Mouse (Mus musculus) adrenal gland, postnatal 14 days (tissue): Measurements from ENCODE around the gene Atg7. TPM values are rescaled to one million over a fixed set of nuclear protein-coding genes. Genes with fewer than 3 reads are reported as not detected.

ENCODE experiments used
- DNase-seq: peaks from one replicate; pipeline ENCODE4 v3.0.0; 2021; ENCODE audit warnings: mixed read lengths
- total RNA-seq: library from RNA; stranded (reverse); gene quantifications from 2 replicates; pipeline ENCODE4 v1.2.3, GENCODE M21; 2021

Gene Atg7
- total RNA-seq, 1 experiment from 2014 or later = 31.9 TPM

DNA sequence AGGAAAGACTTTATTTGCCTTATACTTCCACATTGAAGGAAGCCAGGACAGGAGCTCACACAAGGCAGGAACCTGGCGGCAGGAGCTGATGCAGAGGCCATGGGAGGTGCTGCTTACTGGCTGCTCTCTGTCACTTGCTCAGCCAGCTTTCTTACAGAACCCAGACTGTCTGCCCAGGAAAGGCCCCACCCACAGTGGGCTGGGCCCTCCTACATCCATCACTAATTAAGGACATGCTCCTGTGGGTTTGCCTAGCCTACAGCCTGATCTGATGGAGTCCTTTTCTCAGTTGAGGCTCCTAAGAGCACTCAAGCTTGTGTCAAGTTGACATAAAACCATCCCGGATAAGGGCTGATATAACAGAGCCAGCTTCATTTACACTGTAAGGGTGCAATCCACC lies 211.5 kb downstream of the Atg7 start:
- no peak for DNase-seq

DNA sequence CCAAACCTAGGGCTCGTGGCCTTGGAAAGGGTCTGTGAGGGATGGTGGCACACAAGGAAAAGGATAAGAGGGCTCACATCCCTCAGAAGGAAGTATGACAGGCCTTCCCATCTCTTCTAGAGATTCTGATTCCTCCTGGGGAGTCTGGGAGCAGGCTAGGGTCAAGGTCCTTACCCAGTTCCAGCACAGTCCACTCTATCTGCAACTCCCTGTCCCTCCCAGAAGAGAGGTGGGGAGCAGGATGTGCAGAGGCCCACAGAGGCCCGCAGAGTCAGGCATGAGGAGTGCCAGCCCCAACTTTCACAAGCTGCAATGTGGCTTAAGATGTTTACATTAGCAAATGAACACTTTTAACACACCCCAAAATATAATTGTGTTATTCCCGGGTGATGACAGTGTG lies 212.7 kb downstream of the Atg7 start:
- no peak for DNase-seq

DNA sequence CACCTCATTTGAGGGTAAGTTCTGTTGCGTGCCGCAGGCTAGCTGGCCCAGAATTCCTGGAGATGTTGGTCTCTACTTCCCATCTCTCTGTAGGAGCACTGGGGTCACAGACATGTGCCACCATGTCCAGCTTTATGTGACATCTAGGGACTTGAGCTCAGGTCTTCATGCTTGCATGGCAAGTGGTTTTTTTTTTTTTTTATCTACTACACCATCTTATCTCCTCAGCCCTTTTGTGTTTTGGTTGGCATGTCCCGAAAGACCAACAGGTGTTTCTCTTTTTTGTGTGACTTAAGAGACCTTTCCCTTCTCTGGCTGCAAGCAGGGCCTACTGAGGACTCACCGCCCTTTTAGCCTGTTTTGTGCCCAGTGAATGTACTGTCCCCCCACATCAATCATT lies 213.6 kb downstream of the Atg7 start:
- DNase-seq = no peak

DNA sequence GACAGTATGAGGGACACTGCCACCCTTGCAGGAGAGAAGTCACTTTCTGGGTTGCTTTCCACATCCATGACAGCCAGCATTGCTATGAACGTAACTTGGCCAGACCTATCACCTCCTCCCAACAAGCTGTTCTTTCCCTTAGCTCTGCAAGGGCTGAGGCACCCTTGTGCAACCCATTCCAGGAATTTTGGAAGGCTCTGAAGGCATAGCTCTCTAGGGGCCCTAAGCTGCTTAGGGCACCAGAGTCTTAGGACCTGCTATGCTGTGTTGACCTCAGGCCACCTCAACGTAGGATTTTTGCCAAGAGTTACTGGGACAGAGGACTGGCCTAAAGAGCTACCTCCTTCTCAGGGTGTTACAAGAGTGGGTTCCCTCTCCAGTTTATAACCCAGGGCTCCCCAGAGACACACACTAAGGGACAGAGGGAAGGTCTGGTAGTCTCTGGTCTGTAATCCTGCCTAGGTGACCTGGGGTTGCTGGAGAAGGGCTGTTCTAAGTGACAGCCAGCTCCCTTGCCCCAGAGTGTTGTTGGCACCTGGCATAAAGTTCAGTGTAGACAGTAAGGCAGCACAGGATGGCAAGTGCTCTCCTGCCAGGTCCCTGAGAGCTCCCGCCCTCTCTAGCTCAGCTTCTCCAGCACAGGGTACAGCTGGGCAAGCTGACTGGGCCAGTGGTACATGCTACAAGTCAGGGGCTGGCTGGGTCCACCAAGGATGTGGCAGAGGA lies 215.3 kb downstream of the Atg7 start:
- peak; percentile 72 for DNase-seq

DNA sequence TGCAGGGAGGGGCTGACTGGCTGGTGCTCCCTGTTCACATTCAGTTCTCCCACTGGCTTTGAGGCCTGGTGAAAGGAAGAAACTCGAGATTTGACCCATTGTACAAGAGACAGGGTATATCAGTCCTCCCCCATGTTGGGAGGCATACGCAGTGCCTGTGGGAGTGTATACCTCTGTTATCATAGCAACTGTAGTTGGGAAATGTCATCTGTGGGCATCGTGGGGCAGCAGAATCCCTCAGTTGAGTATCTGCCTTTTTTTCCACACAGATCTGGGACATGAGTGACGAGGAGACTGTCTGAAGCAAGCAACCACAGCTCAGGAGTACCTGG lies 215.8 kb downstream of the Atg7 start:
- DNase-seq = no peak

DNA sequence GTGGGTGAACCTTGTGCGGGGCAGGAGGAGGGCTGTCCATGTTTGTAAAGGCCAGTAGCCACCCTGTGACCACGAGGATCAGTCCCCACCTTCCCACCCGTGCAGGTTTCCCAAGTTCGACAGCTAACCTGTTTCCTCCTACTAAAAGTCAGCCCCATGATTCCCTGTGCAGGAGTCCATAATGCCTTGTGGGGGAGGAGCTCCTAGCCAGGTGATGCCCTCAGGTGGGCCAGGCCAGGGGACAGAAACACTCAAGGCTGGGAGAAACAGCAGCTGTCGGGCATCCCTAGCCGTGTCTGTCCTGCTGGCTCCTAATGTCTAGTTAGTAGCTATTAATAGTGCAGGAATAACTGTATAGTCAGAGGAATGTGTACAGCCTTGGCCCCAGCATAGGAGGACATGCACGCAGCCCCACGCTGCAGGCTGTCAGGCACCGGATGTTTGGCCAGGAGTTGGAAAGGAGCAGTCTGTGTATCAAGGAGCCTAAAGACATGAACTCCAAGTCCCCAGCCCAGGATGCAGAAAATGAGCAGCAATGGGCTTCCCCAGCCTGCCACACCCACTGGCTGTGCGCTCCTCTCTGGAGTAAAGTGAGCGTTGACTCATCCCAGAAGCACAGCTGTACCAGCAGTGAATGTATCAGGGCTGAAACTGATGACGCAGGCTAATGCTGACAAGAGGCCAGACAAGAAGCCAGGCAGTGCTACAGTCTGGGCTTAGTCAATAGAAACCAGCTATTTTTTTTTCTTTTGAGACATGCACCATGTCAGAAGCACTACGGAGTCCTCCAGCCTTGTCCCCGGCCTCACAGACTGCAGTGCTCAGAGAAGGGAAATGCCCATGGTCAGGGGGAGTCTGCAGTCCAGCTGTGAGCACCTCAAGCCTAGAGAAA lies 218.0 kb downstream of the Atg7 start:
- peak; percentile 62 for DNase-seq

DNA sequence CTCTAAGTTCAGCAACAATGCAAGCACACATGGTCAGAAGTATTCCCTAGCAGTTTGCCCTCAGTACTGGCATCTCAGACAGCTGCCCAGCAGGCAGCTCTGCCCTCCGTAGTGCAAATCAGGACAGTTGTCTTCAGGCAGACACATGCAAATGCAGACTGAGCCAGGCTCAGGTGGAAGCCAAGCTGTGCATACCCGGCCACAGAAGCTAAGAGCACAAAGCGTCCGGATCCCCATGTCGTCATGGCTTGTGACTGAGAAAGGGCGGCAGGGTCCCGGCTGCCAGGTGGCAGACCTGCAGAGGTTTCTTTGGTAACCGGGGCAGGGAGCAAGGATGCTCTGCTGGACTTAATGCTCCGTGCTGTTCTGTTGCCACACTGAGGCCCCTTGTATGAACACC lies 218.7 kb downstream of the Atg7 start:
- DNase-seq = no peak

DNA sequence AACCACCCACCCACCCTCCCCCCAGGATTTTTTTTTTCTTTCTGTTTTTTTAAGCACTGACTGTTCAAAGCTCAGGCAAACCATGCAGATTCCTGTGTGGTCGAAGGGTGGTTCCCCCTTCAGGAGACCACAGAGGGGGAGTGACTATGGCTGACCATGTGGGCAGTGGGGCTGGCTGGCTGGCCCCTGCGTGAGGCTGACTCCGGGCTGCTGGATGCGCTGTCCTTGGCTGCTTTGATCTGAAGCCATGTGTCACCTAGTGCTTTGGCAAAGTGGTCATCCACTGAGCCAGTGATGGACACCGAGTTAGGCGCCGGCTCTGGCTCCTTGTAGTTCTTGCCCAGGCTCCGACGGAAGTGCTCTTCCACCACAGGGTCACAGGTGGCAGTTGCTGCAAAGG lies 219.1 kb downstream of the Atg7 start:
- DNase-seq = no peak

DNA sequence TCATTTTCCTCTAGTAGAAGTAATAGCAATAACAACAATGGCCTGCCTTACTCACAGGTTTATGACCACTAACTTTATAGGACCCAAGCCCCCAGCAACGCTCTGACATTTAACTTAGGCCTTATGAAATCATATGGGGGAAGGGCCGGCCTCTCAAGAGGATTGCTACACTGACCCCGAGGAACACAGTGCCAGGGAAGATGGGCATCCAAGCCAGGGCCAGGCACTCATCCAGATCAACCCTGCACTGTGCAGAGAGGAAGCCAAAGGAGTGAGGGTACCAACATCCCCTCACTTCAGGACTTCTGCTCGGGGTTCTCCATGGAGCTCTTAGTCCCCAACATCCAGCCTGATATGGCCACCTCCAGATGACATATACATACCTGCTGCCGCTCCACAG lies 220.6 kb downstream of the Atg7 start:
- peak; percentile 66 for DNase-seq

DNA sequence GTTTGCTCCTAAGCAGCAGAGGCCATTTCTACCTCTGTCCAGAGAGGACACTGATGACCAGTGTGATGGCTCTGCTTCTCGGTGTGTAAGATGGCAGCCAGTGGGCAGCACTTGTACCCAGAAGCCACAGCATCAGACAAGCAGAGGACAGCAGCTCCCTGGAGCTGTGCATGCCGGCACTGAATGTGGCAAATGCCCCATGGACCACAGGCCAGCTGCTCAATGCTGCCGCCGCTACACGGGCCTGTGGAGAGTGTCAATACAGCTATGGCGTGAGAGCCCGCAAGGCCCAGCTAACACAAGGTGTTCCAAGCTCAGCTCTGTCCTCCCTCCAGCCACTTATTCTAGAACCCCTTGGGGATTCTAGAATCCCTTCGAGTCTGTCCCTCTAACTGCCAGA lies 221.5 kb downstream of the Atg7 start:
- DNase-seq = no peak

DNA sequence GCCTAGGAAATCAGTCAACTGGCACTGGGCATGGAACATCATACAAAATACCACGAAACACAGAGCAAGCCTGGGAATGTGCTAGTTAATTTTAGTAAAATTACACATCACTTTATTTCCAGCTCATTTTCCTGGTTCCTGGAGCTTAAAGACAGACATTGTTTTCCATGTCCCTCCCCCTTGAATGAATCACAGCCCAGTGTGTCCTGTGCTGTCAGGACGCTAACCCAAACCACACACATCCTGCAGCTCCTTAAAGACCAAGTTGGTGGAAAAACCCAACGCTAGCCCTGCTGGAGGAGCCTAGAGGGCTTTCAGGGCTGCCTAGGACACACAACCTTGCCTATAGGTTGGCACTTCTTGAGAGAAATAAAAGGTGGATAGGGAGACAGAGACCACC lies 223.2 kb downstream of the Atg7 start:
- DNase-seq = no peak

DNA sequence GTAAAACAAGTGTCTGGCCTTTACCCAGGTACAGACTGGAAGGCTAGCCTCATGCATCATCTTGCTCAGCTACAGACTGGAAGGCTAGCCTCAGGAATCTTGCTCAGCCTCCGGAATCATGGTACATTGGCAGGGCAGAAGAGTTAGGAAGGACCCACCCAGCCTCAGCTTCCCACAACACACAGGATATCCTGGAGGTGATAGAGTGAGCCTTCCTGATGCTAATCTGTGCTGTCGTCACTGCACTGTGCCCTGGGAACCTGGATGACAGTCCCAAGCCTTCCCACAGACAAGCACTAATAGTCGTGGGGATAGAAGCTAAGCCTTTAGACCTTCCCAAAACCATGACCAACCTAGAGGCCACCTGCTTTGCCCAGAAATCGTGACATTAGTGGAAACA lies 223.7 kb downstream of the Atg7 start:
- DNase-seq = no peak

DNA sequence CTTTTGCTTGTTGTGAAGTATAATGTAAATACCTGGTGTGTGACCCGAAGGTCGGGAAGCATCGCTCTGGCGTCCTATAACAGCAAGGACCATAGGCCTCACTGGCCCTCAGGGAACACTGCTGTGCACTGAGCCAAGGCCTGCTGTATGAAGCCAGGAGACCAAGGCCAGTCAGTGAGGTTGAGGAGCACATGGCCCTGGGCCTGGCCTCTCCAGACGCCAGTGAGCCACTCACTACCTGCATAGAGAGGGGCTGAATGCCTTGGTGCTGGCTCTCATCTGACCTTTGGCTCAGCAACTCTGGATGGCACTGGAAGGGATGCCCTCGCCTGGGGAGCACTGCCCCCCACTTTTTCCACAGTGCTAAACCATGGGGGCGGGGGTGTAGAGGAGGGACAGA lies 225.8 kb downstream of the Atg7 start:
- DNase-seq = peak; percentile 47

DNA sequence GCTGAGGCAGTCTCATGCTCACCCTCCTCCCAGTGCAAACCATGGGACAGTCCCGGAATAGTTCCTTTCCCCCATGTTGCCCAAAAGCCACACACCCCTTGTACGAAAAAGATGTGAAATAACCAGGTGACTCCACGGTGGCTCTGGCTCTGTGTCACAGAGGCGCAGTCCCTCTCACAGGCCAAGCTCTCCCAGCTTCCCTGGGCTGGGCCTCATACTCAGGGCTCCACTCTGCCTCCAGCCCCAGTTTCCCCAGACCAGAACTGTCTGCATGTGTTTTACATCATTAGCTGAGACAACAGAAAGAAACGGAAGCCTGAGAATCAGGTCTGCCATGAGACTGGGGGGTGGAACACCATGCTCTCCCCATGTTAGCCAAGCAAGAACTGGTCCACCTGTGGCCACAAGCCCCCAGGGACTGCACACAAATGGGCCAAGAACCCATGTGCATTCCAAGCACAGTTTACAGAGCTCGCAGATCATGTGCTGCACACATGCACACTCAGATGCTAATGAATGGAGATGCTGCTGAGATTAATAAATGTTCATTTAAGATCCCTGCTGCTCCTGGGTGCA lies 226.7 kb downstream of the Atg7 start:
- no peak for DNase-seq

DNA sequence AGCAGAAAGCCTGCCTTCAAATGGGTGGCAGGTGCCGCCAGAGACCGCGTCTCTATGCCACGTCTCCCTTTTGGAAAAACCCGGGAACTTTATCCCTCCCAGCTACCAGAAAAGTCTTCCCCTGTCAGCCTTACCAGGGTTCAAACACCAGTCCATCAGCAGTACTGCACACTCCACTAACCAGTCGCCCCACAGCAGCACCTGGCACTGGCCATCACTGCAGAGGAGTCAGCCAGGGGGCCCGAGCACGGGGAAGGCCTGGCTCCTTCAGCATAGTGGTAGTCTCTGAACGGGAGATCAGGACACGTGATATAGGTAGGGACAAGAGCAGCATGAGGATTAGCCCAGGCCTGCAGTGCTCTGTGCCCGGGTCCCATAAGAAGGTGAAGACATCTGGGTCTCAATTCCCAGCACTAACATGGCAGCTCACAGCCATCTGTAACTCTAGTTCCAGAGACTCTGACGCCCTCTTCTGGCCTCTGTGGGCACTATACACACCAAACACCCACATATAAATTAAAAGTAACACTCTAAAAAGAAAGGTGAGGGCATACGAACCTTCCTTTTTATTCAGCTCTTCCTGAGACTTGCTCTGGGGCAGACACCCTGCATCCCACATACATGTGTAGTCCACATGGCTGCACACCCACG lies 228.2 kb downstream of the Atg7 start:
- DNase-seq = no peak

DNA sequence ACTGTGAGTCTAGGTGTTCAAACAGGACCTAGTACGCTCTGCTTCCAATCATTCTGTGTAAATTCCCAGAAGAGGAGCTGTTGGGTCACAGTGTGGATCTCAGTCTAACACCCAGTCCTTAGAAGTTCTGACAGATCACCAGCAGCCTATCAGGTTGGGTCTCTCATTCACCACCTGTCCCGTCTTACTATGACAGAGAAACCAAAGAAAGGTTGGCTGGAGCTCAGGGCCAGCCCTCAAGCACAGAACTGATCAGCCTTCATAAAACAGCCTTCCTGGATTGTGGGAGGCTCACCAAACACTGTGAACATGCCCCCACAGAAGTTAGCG lies 230.9 kb downstream of the Atg7 start:
- DNase-seq = no peak

DNA sequence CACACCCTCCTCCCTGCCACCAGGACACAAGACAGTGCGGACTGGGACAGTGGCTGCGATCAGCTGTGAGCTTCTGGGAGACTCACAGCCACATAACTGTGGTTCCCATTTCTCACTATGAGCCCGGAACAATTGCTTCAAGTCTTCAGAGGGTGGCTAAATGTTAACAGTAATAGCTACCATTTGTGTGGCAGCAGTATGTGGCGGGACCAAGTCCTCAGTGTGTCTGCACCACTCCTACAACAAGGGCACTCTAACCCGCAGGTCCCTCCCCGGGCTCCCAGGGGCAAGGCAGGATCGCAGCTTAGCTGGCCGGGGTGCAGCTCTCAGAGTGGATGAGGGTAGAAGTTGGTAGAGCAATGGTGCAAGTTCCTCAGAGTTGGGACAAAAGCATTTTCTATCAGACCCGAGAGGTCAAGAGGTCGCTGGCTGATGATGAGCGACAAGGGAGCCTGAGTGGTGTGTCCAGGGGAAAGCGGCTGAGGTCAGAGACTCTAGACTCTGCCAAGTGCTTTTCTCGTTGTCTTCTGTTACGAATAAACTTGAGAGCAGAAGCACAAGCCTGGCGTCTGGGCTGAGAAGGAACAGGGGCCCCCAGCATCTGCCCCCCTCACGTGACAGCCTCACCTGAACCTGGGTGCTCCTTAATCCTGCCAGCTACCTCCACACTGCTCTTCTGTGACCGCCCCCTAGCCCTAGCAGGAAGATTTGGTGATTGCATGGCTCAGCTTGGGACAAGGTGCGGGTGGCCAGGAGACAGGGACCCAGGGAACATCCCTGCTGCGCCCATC lies 231.4 kb downstream of the Atg7 start:
- peak; percentile 68 for DNase-seq

DNA sequence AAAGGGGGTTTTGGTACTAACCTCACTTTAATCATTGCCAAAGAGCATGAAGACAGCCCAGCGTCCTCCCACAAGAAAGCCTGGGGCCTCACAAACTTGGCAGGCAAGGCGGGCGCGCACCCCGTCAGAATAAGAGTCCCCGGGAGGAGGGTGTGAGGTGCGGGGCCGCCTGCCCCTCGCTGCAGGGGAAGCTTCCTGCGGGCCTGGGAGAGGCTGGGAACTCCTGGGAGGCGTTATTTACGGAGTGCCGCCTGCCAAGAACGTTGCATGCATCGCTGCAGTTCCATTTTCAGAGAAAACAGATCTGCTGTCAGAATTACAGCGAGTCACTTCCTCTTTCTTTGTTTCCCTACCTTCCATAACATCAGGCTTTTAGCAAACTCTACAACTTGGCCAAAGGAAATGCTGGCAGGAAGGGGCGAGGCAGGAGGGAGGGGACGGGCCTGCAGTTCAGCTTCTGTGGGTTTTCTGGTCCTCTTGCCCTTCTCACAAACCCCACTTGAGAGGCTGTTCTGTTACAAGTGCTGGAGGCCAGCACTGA lies 232.2 kb downstream of the Atg7 start:
- peak; percentile 98 for DNase-seq

DNA sequence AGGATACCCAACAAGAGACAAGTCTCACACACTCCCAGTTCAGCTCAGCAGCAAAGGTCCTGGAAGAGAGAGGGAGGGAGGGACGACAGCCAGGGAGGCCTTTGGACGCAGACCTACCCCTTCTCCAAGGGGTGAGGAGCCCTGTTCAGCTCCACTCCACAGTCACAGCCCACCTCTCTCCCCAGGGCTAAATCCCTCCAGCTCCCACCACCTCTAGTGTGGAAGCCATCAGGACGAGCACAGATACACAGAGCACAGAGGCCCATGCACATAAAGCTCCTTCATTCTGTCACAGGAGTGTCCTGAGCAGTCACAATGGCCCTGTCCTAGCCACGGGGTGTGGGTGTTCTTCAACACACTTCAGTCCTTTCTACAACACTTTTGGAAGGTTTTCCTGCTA lies 233.1 kb downstream of the Atg7 start:
- no peak for DNase-seq

DNA sequence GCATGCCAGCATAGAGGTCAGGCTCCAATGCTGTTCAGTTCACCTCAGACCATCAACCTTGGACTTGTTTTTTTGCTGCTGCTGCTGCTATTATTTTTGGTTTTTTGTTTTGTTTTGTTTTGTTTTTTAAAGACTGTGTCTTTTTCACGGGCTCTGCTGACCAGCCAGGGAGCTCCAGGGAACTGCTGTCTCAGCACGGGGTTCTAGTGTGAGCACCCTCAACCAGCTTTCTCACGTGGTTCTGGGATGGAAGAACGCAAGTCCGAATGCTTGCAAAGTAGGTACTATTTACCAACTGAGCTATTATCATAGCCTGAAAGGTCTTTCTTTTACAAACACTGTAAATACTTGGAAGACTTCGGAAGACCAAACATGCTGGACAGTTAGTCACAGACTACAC lies 233.6 kb downstream of the Atg7 start:
- no peak for DNase-seq

DNA sequence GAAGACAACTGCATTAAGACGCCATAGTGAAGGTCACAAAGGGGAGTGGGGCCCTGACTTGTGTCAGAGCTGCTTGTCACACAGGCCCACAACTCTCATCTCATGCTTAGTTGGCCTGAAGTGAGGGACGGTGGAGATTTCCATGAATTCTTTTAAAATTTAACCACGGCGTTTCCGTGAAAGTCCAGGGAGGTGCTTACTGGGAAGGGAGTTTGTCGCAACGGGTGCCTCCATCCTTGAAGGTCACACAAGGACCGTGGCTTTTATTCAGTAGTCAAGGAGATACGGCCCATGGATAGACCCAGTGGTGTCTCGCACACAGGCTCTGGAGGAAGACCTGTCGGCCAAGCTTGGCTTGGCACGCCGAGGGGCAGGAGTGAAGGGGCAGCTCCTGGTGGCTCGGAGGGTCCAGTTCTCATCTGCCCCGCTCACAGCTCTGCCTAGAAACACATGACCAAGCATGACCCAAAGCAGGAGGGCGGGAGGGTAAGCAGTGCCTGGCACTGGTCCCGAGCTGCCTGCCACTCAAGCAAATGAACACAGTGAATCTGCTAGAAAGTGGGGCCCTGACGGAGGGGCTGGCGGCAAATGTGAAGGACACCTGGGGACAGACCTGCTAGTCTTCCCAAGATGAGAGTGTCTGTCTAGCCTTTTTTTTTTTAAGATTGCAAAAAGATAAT lies 236.1 kb downstream of the Atg7 start:
- DNase-seq = peak; percentile 60
